Mouse (Mus musculus) ES-E14 (cell line): ENCODE data around the gene Hist1h4f. TPM values are rescaled to one million over a fixed set of nuclear protein-coding genes. Genes with fewer than 3 reads are reported as not detected.
"Not testable (repeated sequence)": the region's sequence is repeated elsewhere in the genome, so short reads cannot be mapped to it uniquely, and the experiment has no call there.

Experiments used
- DNase-seq: peaks from one replicate; pipeline ENCODE4 v3.0.0-alpha.2; 2013; ENCODE audit warnings: low read depth, low spot score
- H3K27ac ChIP-seq: 2 replicates; pipeline ENCODE4 v1.5.1; 2012; ENCODE audit warnings: low read depth, mild to moderate bottlenecking, low read length, moderate library complexity, mixed read lengths; ENCODE audit not compliant: poor library complexity, insufficient read depth, severe bottlenecking
- H3K36me3 ChIP-seq: 2 replicates; pipeline ENCODE4 v1.6.1; 2012; ENCODE audit warnings: mild to moderate bottlenecking, low read length, moderate library complexity, mixed read lengths; ENCODE audit not compliant: control insufficient read depth, poor library complexity, insufficient read depth, severe bottlenecking
- H3K4me1 ChIP-seq, 2 experiments: fragments of 150-350 bp in 1 of 2; sonication (generic) in 1 of 2; 2 replicates each; pipeline ENCODE4 v1.6.1; 2012; ENCODE audit warnings: low read length in 2 of 2, mild to moderate bottlenecking in 1 of 2, mixed read lengths in 1 of 2; ENCODE audit not compliant: control insufficient read depth in 2 of 2, insufficient read depth in 2 of 2, poor library complexity in 1 of 2
- H3K4me3 ChIP-seq, 2 experiments: fragments of 150-350 bp in 1 of 2; sonication (generic) in 1 of 2; 2 replicates each; pipeline ENCODE4 v1.5.1; 2012; ENCODE audit warnings: low read length in 2 of 2, low read depth in 1 of 2, mild to moderate bottlenecking in 1 of 2, mixed read lengths in 1 of 2; ENCODE audit not compliant: insufficient read depth in 1 of 2, poor library complexity in 1 of 2, severe bottlenecking in 1 of 2
- H3K9ac ChIP-seq: 2 replicates; pipeline ENCODE4 v1.6.1; 2012; ENCODE audit warnings: low read depth, mild to moderate bottlenecking, low read length, mixed read lengths; ENCODE audit not compliant: poor library complexity, insufficient read depth, severe bottlenecking
- H3K9me3 ChIP-seq: fragments of 150-350 bp; sonication (generic); 2 replicates; pipeline ENCODE4 v1.6.1; 2012; ENCODE audit warnings: low read depth, mild to moderate bottlenecking, low read length; ENCODE audit not compliant: control insufficient read depth, insufficient read depth
- CHD2 ChIP-seq: IDR thresholded peaks from 2 replicates; pipeline ENCODE4 v1.6.1; 2014; ENCODE audit warnings: mild to moderate bottlenecking, low read depth, low read length, inconsistent platforms
- HCFC1 ChIP-seq: IDR thresholded peaks from 2 replicates; pipeline ENCODE4 v1.6.1; 2012; ENCODE audit warnings: low read length, inconsistent platforms, borderline replicate concordance; ENCODE audit not compliant: insufficient read depth
- MAFK ChIP-seq: IDR thresholded peaks from 2 replicates; pipeline ENCODE4 v1.6.1; 2014; ENCODE audit warnings: mild to moderate bottlenecking, low read depth, low read length, inconsistent platforms; ENCODE audit not compliant: insufficient read depth
- ZC3H11A ChIP-seq: IDR thresholded peaks from 2 replicates; pipeline ENCODE4 v1.6.1; 2012; ENCODE audit warnings: low read depth, mild to moderate bottlenecking, inconsistent platforms, low read length, borderline replicate concordance
- ZNF384 ChIP-seq: IDR thresholded peaks from 2 replicates; pipeline ENCODE4 v1.6.1; 2012; ENCODE audit warnings: low read depth, low read length, inconsistent platforms
- in situ Hi-C, 2 experiments: fragments of 600-800 bp; cut with MboI; formaldehyde crosslinking; loops; one replicate each; pipeline ENCODE4 v1.15.1; 2025; ENCODE audit warnings: low sequenced_read_pairs in 2 of 2, inconsistent platforms in 1 of 2; ENCODE audit not compliant: unreplicated experiment in 2 of 2
- total RNA-seq: library from RNA; depleted of rRNA; stranded (reverse); fragments of 300-350 nt; gene quantifications from 2 replicates; pipeline ENCODE4 v1.2.3, GENCODE M21; 2012

Gene Hist1h4f
- total RNA-seq, 1 experiment = 2,172 TPM

- H3K4me1 ChIP-seq = no peaks in the 10 kb centered on the region
- TF ChIP-seq CHD2 (peak; percentile 80; the same call in 1 of the 2 replicates), ZNF384 (no peak), ZC3H11A (no peak), MAFK (no peak), HCFC1 (no peak)
- in situ Hi-C loops = loop anchor here (25.0 kb wide), 2 partner anchors 1534 to 1834 kb away; partner anchors contain the start of genes Hist1h4j (in 2 of the 2), Hist1h2ag (in 1 of the 2), Hist1h2ah (in 1 of the 2) and Hist1h2bj (in 1 of the 2)
Measured at GRCm38 (mm10) chr13:23571022-23571503, 19.6 kb upstream of the Hist1h4f start, which contains the start of the genes Hist1h2ae and Hist1h2bg. Hist1h2ae (minus strand) TSS chr13:23571220. Hist1h2bg (plus strand) TSS chr13:23571396.

GRCm38 (mm10) chr13:23570261-23571021 lies 19.0 kb upstream of the Hist1h4f start:
- H3K36me3 ChIP-seq, H3K9me3 ChIP-seq, H3K4me1 ChIP-seq, DNase-seq: not testable (repeated sequence)
- Histone ChIP-seq H3K9ac (peak overlapping the region; percentile 67), H3K27ac (peak overlapping the region; percentile 92), H3K4me3 (peak overlapping the region; percentile 20 to 63)
- in situ Hi-C loops = loop anchor here (25.0 kb wide), 2 partner anchors 1533 to 1833 kb away; partner anchors contain the start of genes Hist1h4j (in 2 of the 2), Hist1h2ag (in 1 of the 2), Hist1h2ah (in 1 of the 2) and Hist1h2bj (in 1 of the 2)
- TF ChIP-seq HCFC1 = 0 out of 2 replicates have a peak, but pooled peaks have one; percentile 41

More at GRCm38 (mm10) chr13:23571022-23571503, 19.6 kb upstream of the Hist1h4f start, which contains the start of the genes Hist1h2ae and Hist1h2bg:
- DNase-seq = peak; percentile 79
- peak within 1 kb of the TSS; percentile 67 for H3K9ac ChIP-seq
- H3K27ac ChIP-seq = peak within 1 kb of the TSS; percentile 92
- no peaks in the 10 kb centered on the region for H3K9me3 ChIP-seq
- no peaks in the 10 kb centered on the region for H3K36me3 ChIP-seq
- H3K4me3 ChIP-seq = peak within 1 kb of the TSS; percentile 27 to 66

DNA sequence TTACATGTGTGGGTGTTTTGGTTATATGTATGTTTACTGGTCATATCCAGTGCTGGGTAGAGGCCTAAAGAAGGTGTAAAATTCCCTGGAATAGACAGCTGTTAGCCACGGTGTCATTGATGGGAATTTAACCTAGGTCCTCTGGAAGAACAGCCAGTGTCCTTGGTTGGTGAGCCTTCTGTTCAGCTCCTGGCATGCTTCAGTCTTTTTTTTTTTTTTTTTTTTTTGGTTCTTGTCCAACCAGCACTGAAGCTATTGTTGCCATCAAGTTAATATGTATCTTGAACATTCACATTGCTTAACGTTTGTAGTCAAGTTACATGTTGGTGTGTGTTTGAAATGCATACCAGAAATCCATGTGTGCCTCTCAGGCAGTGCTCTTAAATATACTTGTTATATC lies 13.0 kb upstream of the Hist1h4f start:
- Histone ChIP-seq H3K36me3 (no peaks in the 10 kb centered on the region), H3K4me1 (peaks cover 0 to 5% of the 10 kb centered on the region in 2 experiments; a peak in 1 of 4 replicates), H3K27ac (no peak overlapping the region), H3K4me3 (no peak overlapping the region), H3K9me3 (no peaks in the 10 kb centered on the region), H3K9ac (no peak overlapping the region)
- in situ Hi-C loops = loop anchor here (25.0 kb wide), 2 partner anchors 1527 to 1827 kb away; partner anchors contain the start of genes Hist1h4j (in 2 of the 2), Hist1h2ag (in 1 of the 2), Hist1h2ah (in 1 of the 2) and Hist1h2bj (in 1 of the 2)
- DNase-seq = no peak
- TF ChIP-seq ZC3H11A (no peak), MAFK (no peak)

- no peaks in the 10 kb centered on the region for H3K36me3 ChIP-seq
- no peaks in the 10 kb centered on the region for H3K9me3 ChIP-seq
- H3K27ac ChIP-seq = peak overlapping the region; percentile 93
- in situ Hi-C loops = loop anchor here (25.0 kb wide), 2 partner anchors 1526 to 1826 kb away; partner anchors contain the start of genes Hist1h4j (in 2 of the 2), Hist1h2ag (in 1 of the 2), Hist1h2ah (in 1 of the 2) and Hist1h2bj (in 1 of the 2)
- TF ChIP-seq HCFC1 = no peak
- TF ChIP-seq MAFK = peak; percentile 90
- no peak for TF ChIP-seq ZC3H11A
- peak overlapping the region; percentile 61 to 68 for H3K4me3 ChIP-seq
- H3K9ac ChIP-seq = peak overlapping the region; percentile 82
- peaks cover 0 to 5% of the 10 kb centered on the region in 2 experiments; a peak in 1 of 4 replicates for H3K4me1 ChIP-seq
- no peak for DNase-seq
Measured at GRCm38 (mm10) chr13:23562699-23563462, 11.4 kb upstream of the Hist1h4f start.
